In genomic region chr17:31322446-31322845, GRCm38 (mm10) we compare ENCODE assay signal across 14 mouse cellular contexts. TPM values are rescaled to one million over a fixed set of nuclear protein-coding genes. Genes with fewer than 3 reads are reported as not detected.
DNase-seq lines count a peak whose midpoint lies in the region; ATAC-seq and TF ChIP-seq lines count a peak whose summit lies in the region.
"Had no signal": no experiment of that assay in that cellular context is flagged by ENCODE, and none has a peak within 500 bp of the region (broad histone marks: within the 10 kb centered on the region; RNA-seq: fewer than 3 reads in every experiment).

No protein-coding gene starts in this region.

- intact Hi-C loops in left cerebral cortex, adult 2 months (cut with DNase I) = no loop called here

- H3K4me1 ChIP-seq in kidney, embryonic 16.5 days (ENCODE audit: insufficient read depth, low read length) = no peaks in the 10 kb centered on the region
- no peaks in the 10 kb centered on the region; the same call in 1 of the 2 replicates for H3K4me1 ChIP-seq in embryonic facial prominence, embryonic 15.5 days
- peaks cover 35% of the 10 kb centered on the region for H3K4me1 ChIP-seq in stomach, embryonic 15.5 days
- H3K4me1 ChIP-seq: limb, embryonic 12.5 days had no signal

- 73% methylated on average over 4 of the region's 4 CpGs for WGBS in kidney, embryonic 16.5 days
- 70% methylated on average over 4 of the region's 4 CpGs for WGBS in embryonic facial prominence, embryonic 15.5 days
- 69% methylated on average over 4 of the region's 4 CpGs for WGBS in stomach, embryonic 15.5 days

- H3K9ac ChIP-seq in kidney, embryonic 16.5 days (replicated peaks; ENCODE audit: low read length) = no peak overlapping the region
- H3K9ac ChIP-seq in embryonic facial prominence, embryonic 15.5 days = no peak overlapping the region
- H3K9ac ChIP-seq in stomach, embryonic 15.5 days = no peak overlapping the region
- H3K9ac ChIP-seq: forebrain, embryonic 12.5 days; heart, embryonic 12.5 days; hindbrain, embryonic 14.5 days; limb, embryonic 12.5 days; midbrain, embryonic 15.5 days had no signal

- ATAC-seq in kidney, embryonic 16.5 days (ENCODE audit: low FRiP score, low TSS enrichment) = no peak
- ATAC-seq in embryonic facial prominence, embryonic 15.5 days (ENCODE audit: insufficient number of reproducible peaks, low FRiP score, low TSS enrichment, low read depth) = no peak
- ATAC-seq in stomach, embryonic 15.5 days (ENCODE audit: insufficient read depth, low FRiP score, low read depth) = no peak
- ATAC-seq: midbrain, embryonic 15.5 days had no signal

- H3K27me3 ChIP-seq in kidney, embryonic 16.5 days (ENCODE audit: insufficient read depth, low read length) = no peaks in the 10 kb centered on the region
- H3K27me3 ChIP-seq in embryonic facial prominence, embryonic 15.5 days = no peaks in the 10 kb centered on the region
- H3K27me3 ChIP-seq in stomach, embryonic 15.5 days (replicated peaks) = no peaks in the 10 kb centered on the region
- H3K27me3 ChIP-seq: forebrain, embryonic 12.5 days; limb, embryonic 12.5 days; midbrain, embryonic 15.5 days had no signal

- DNase-seq in kidney, adult 9 months = peak; percentile 59
- peak; percentile 68 for DNase-seq in lung, postnatal 36 days
- DNase-seq in lung, postnatal 4 days = no peak
- no peak for DNase-seq in left cerebral cortex, adult 2 months (ENCODE audit: extremely low spot score in 1 of 2, low spot score in 2 of 2)
- DNase-seq: cerebellum, adult 11-12 months; retina, postnatal 1 day had no signal

- no peak for TF ChIP-seq CTCF in left cerebral cortex, adult 2 months (IDR thresholded peaks at IDR 0.05)

- no peak overlapping the region for H3K27ac ChIP-seq in kidney, embryonic 16.5 days (ENCODE audit: low read length)
- H3K27ac ChIP-seq in embryonic facial prominence, embryonic 15.5 days (replicated peaks) = 0 out of 2 replicates have a peak overlapping the region, but pooled peaks have one; percentile 6
- peak overlapping the region; percentile 31; the same call in 1 of the 2 replicates for H3K27ac ChIP-seq in stomach, embryonic 15.5 days
- H3K27ac ChIP-seq in left cerebral cortex, adult 2 months = no peak overlapping the region
- H3K27ac ChIP-seq: forebrain, embryonic 12.5 days; hindbrain, embryonic 14.5 days; limb, embryonic 12.5 days; midbrain, embryonic 15.5 days had no signal

- no peak overlapping the region for H3K4me3 ChIP-seq in kidney, embryonic 16.5 days (ENCODE audit: low read length)
- H3K4me3 ChIP-seq in embryonic facial prominence, embryonic 15.5 days (replicated peaks) = no peak overlapping the region
- H3K4me3 ChIP-seq in stomach, embryonic 15.5 days (replicated peaks) = no peak overlapping the region
- no peak overlapping the region for H3K4me3 ChIP-seq in left cerebral cortex, adult 2 months
- H3K4me3 ChIP-seq: forebrain, embryonic 12.5 days; heart, embryonic 12.5 days; limb, embryonic 12.5 days; midbrain, embryonic 15.5 days had no signal

- H3K4me2 ChIP-seq in kidney, embryonic 16.5 days (replicated peaks; ENCODE audit: low read depth, low read length) = no peak overlapping the region
- H3K4me2 ChIP-seq in embryonic facial prominence, embryonic 15.5 days (replicated peaks) = no peak overlapping the region
- H3K4me2 ChIP-seq in stomach, embryonic 15.5 days = no peak overlapping the region
- H3K4me2 ChIP-seq: forebrain, embryonic 12.5 days; heart, embryonic 12.5 days; hindbrain, embryonic 14.5 days; limb, embryonic 12.5 days; midbrain, embryonic 15.5 days had no signal

- no peaks in the 10 kb centered on the region for H3K9me3 ChIP-seq in kidney, embryonic 16.5 days (ENCODE audit: low read length)
- H3K9me3 ChIP-seq in embryonic facial prominence, embryonic 15.5 days (replicated peaks) = no peaks in the 10 kb centered on the region
- H3K9me3 ChIP-seq in stomach, embryonic 15.5 days = no peaks in the 10 kb centered on the region
- H3K9me3 ChIP-seq: forebrain, embryonic 12.5 days; heart, embryonic 12.5 days; limb, embryonic 12.5 days; midbrain, embryonic 15.5 days had no signal

- no peaks in the 10 kb centered on the region for H3K36me3 ChIP-seq in kidney, embryonic 16.5 days (ENCODE audit: insufficient read depth, low read length)
- no peaks in the 10 kb centered on the region for H3K36me3 ChIP-seq in embryonic facial prominence, embryonic 15.5 days
- H3K36me3 ChIP-seq in stomach, embryonic 15.5 days = no peaks in the 10 kb centered on the region
- H3K36me3 ChIP-seq: heart, embryonic 12.5 days; limb, embryonic 12.5 days; midbrain, embryonic 15.5 days had no signal

RNA-seq across cellular contexts. Expression of gene Slc37a1, which starts 35.9 kb away (rescaled TPM):
- polyA plus RNA-seq in kidney, embryonic 16.5 days (2015; fragmentation: Nextera tagmentation; extraction: Ambion mirVana) = 2.8 and 3.0 TPM in 2 replicates
- 4.6 and 5.8 TPM in 2 replicates for polyA plus RNA-seq in embryonic facial prominence, embryonic 15.5 days (2015; fragmentation: Nextera tagmentation; extraction: Ambion mirVana)
- 12.7 and 14.9 TPM in 2 replicates for polyA plus RNA-seq in stomach, embryonic 15.5 days (2015; fragmentation: Nextera tagmentation; extraction: Ambion mirVana)
- 10 to 100 TPM in 1 of 2 experiments, 1 to 10 TPM in 1; 9.4 to 12.0 TPM for total RNA-seq in left cerebral cortex, adult 2 months (2021)

RNA-seq across cellular contexts. Expression of gene Rsph1, which starts 45.3 kb away (rescaled TPM):
- polyA plus RNA-seq in kidney, embryonic 16.5 days (2015; fragmentation: Nextera tagmentation; extraction: Ambion mirVana) = 2.0 and 2.3 TPM in 2 replicates
- polyA plus RNA-seq in embryonic facial prominence, embryonic 15.5 days (2015; fragmentation: Nextera tagmentation; extraction: Ambion mirVana) = 19.6 and 34.3 TPM in 2 replicates
- 1.6 and 2.1 TPM in 2 replicates for polyA plus RNA-seq in stomach, embryonic 15.5 days (2015; fragmentation: Nextera tagmentation; extraction: Ambion mirVana)
- 10 to 100 TPM; 14.5 to 19.8 TPM for total RNA-seq in left cerebral cortex, adult 2 months (2021)

Comparison
In these comparisons a context has a peak if more than half of its experiments do, and no peak if none do; other contexts are left out.
1. DNase-seq: peak in kidney, adult 9 months (single experiment) and lung, postnatal 36 days (single experiment); none in lung, postnatal 4 days (0 of 2) and left cerebral cortex, adult 2 months (0 of 2).
2. H3K27ac ChIP-seq: peak in embryonic facial prominence, embryonic 15.5 days (single experiment) and stomach, embryonic 15.5 days (single experiment); none in kidney, embryonic 16.5 days (single experiment) and left cerebral cortex, adult 2 months (single experiment).